Mouse (Mus musculus) heart, embryonic 14.5 days (tissue): ENCODE data around the gene Smco4. TPM values are rescaled to one million over a fixed set of nuclear protein-coding genes. Genes with fewer than 3 reads are reported as not detected.

Source experiments
- ATAC-seq: fragments of 200-750 bp; cut with Nextera tagmentation; 2 replicates; pipeline ENCODE4 v1.8.0; 2017; ENCODE audit warnings: low read depth, moderate TSS enrichment; ENCODE audit not compliant: insufficient number of reproducible peaks, insufficient read depth, low FRiP score
- H3K27ac ChIP-seq, 2 experiments: fragments of 200-500 bp in 1 of 2; fragments of 300-500 bp in 1 of 2; sonication (generic) in 1 of 2; replicated peaks in 1 of 2; 2 replicates each; pipeline ENCODE4 v1.5.1; 2012 to 2014; ENCODE audit warnings: low read depth in 2 of 2, low read length in 2 of 2, control low read depth in 1 of 2, mild to moderate bottlenecking in 1 of 2, mixed read lengths in 1 of 2; ENCODE audit not compliant: control insufficient read depth in 1 of 2, insufficient read depth in 1 of 2
- H3K27me3 ChIP-seq: fragments of 300-500 bp; sonication (generic); 2 replicates; pipeline ENCODE4 v1.6.1; 2014; ENCODE audit warnings: mild to moderate bottlenecking, low read length, control low read depth; ENCODE audit not compliant: control insufficient read depth, insufficient read depth
- H3K36me3 ChIP-seq: fragments of 300-500 bp; sonication (generic); 2 replicates; pipeline ENCODE4 v1.6.1; 2014; ENCODE audit warnings: mild to moderate bottlenecking, control low read depth, low read length, mixed read lengths; ENCODE audit not compliant: control insufficient read depth, insufficient read depth
- H3K4me1 ChIP-seq, 2 experiments: fragments of 200-500 bp in 1 of 2; fragments of 300-500 bp in 1 of 2; sonication (generic) in 1 of 2; 2 replicates each; pipeline ENCODE4 v1.6.1; 2012 to 2014; ENCODE audit warnings: low read length in 2 of 2, control low read depth in 1 of 2, mixed read lengths in 1 of 2; ENCODE audit not compliant: control insufficient read depth in 2 of 2, insufficient read depth in 2 of 2
- H3K4me2 ChIP-seq: fragments of 300-500 bp; sonication (generic); 2 replicates; pipeline ENCODE4 v1.6.1; 2014; ENCODE audit warnings: mild to moderate bottlenecking, low read length
- H3K4me3 ChIP-seq, 2 experiments: fragments of 200-500 bp in 1 of 2; fragments of 300-500 bp in 1 of 2; sonication (generic) in 1 of 2; 2 replicates each; pipeline ENCODE4 v1.5.1; 2012 to 2014; ENCODE audit warnings: low read length in 2 of 2, mild to moderate bottlenecking in 2 of 2, control low read depth in 1 of 2, low read depth in 1 of 2, moderate library complexity in 1 of 2; ENCODE audit not compliant: control insufficient read depth in 1 of 2, insufficient read depth in 1 of 2
- H3K9ac ChIP-seq: fragments of 300-500 bp; sonication (generic); 2 replicates; pipeline ENCODE4 v1.6.1; 2014; ENCODE audit warnings: mild to moderate bottlenecking, low read length
- H3K9me3 ChIP-seq: fragments of 300-500 bp; sonication (generic); 2 replicates; pipeline ENCODE4 v1.6.1; 2016; ENCODE audit warnings: low read length, control low read depth; ENCODE audit not compliant: control insufficient read depth
- WGBS: fragments of 180-500 bp; shearing (Covaris S2); extraction: QIAGEN DNeasy Blood & Tissue Kit; methylation state at CpG from one replicate; pipeline ENCODE4 v1.1.7; 2014; 5-methylcytosine and 5-hydroxymethylcytosine counted together
- polyA plus RNA-seq: library from polyadenylated mRNA; unstranded; fragments of >200 nt; fragmentation: Nextera tagmentation; extraction: Ambion mirVana; gene quantifications from 2 replicates; pipeline ENCODE4 v1.2.1, GENCODE M21; 2014

The Smco4 gene
- polyA plus RNA-seq, 1 experiment from 2014 or later: 2.8 TPM

- H3K27me3 ChIP-seq: no peaks in the 10 kb centered on the region
- H3K36me3 ChIP-seq: no peaks in the 10 kb centered on the region
- H3K4me3 ChIP-seq: no peak overlapping the region
- no peaks in the 10 kb centered on the region for H3K4me1 ChIP-seq
- no peaks in the 10 kb centered on the region for H3K9me3 ChIP-seq
- ATAC-seq: no peak
- 70% methylated on average over 6 of the region's 6 CpGs for WGBS
- H3K9ac ChIP-seq: no peak overlapping the region
- H3K27ac ChIP-seq: no peak overlapping the region
- H3K4me2 ChIP-seq: no peak overlapping the region
These were observed 94.1 kb downstream of the Smco4 start for GRCm38 (mm10) chr9:15587157-15587854.

GRCm38 (mm10) chr9:15594148-15594547 lies 100.9 kb downstream of the Smco4 start:
- no peaks in the 10 kb centered on the region for H3K36me3 ChIP-seq
- no peak overlapping the region for H3K27ac ChIP-seq
- H3K27me3 ChIP-seq: no peaks in the 10 kb centered on the region
- 87% methylated on average over 4 of the region's 4 CpGs for WGBS
- no peak for ATAC-seq
- H3K4me1 ChIP-seq: no peaks in the 10 kb centered on the region
- H3K4me3 ChIP-seq: no peak overlapping the region
- no peak overlapping the region for H3K4me2 ChIP-seq
- H3K9me3 ChIP-seq: no peaks in the 10 kb centered on the region
- no peak overlapping the region for H3K9ac ChIP-seq

Other genes with a start within 250 kb of the Smco4 start
- 20.5 and 25.8 TPM in 2 replicates for gene Med17, start 213.5 kb upstream of the Smco4 start, polyA plus RNA-seq
- 42.5 and 48.4 TPM in 2 replicates for gene Taf1d, start 187.2 kb upstream of the Smco4 start, polyA plus RNA-seq
- gene 4931406C07Rik, start 187.0 kb upstream of the Smco4 start, polyA plus RNA-seq: 5.7 and 6.7 TPM in 2 replicates
- 11.9 and 12.9 TPM in 2 replicates for gene Cep295, start 135.6 kb upstream of the Smco4 start, polyA plus RNA-seq
- gene Deup1, start 134.5 kb downstream of the Smco4 start, polyA plus RNA-seq: 0.15 and 0.20 TPM in 2 replicates
- gene Slc36a4, start 216.3 kb downstream of the Smco4 start, polyA plus RNA-seq: 11.2 and 12.5 TPM in 2 replicates